Mouse (Mus musculus): ENCODE measurements around the gene Sorbs2. TPM values are rescaled to one million over a fixed set of nuclear protein-coding genes. Genes with fewer than 3 reads are reported as not detected.
"Not testable (repeated sequence)": the region's sequence is repeated elsewhere in the genome, so short reads cannot be mapped to it uniquely, and the experiment has no call there.

The Sorbs2 gene
- polyA plus RNA-seq, 1 experiment from 2014 or later, result 31.8 TPM

DNA sequence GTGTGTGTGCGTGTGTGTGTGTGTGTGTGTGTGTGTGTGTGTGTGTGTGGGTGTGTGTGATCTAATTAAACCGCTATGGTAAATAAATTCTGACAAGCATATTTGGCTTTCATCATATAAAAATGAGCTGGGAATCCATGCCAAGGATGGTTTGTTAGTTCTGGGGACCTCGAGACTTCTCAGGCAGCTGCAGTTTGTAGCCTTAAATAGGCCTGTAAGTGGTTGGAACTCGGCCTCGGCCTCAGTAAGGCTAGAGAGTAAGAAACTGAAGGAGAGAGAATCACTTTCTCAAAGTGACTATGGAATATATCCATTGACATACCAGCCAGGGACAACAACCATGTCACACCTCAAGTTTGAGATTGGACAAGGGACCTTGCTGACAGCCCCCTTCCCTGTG is 314.1 kb downstream of the Sorbs2 start:
- Histone ChIP-seq H3K4me3 (no peak overlapping the region), H3K4me2 (replicated peaks) (no peak overlapping the region), H3K9me3 (no peaks in the 10 kb centered on the region), H3K27me3 (no peaks in the 10 kb centered on the region), H3K36me3 (no peaks in the 10 kb centered on the region), H3K27ac (no peak overlapping the region), H3K4me1 (no peaks in the 10 kb centered on the region), H3K9ac (no peak overlapping the region)
- no peak for ATAC-seq (ENCODE audit: insufficient number of reproducible peaks, insufficient read depth, low FRiP score, low TSS enrichment)
- 75% methylated on average over 5 of the region's 5 CpGs for WGBS

- Histone ChIP-seq H3K27me3 (no peaks in the 10 kb centered on the region), H3K9ac (no peak overlapping the region), H3K36me3 (no peaks in the 10 kb centered on the region), H3K4me2 (replicated peaks) (no peak overlapping the region), H3K4me3 (no peak overlapping the region), H3K9me3 (no peaks in the 10 kb centered on the region), H3K4me1 (no peaks in the 10 kb centered on the region), H3K27ac (no peak overlapping the region)
- ATAC-seq (ENCODE audit: insufficient number of reproducible peaks, insufficient read depth, low FRiP score, low TSS enrichment), result no peak
- WGBS, result 88% methylated on average over 2 of the region's 2 CpGs
Measured at GRCm38 (mm10) chr8:45829985-45830548, 322.5 kb downstream of the Sorbs2 start.

GRCm38 (mm10) chr8:45833896-45834295 is 326.3 kb downstream of the Sorbs2 start:
- no peaks in the 10 kb centered on the region for H3K27me3 ChIP-seq
- no peak overlapping the region for H3K4me2 ChIP-seq (replicated peaks)
- H3K9me3 ChIP-seq, result no peaks in the 10 kb centered on the region
- no peak overlapping the region for H3K4me3 ChIP-seq
- H3K9ac ChIP-seq, result no peak overlapping the region
- no peaks in the 10 kb centered on the region for H3K4me1 ChIP-seq
- no peak for ATAC-seq (ENCODE audit: insufficient number of reproducible peaks, insufficient read depth, low FRiP score, low TSS enrichment)
- no peak overlapping the region for H3K27ac ChIP-seq
- 58% methylated on average over 2 of the region's 2 CpGs for WGBS
- no peaks in the 10 kb centered on the region for H3K36me3 ChIP-seq

- H3K27ac ChIP-seq, result no peak overlapping the region
- H3K4me2 ChIP-seq (replicated peaks), result no peak overlapping the region
- H3K27me3 ChIP-seq, result no peaks in the 10 kb centered on the region
- H3K4me1 ChIP-seq, result no peaks in the 10 kb centered on the region; the same call in 1 of the 2 replicates
- H3K36me3 ChIP-seq, result no peaks in the 10 kb centered on the region
- H3K4me3 ChIP-seq, result no peak overlapping the region
- ATAC-seq (ENCODE audit: insufficient number of reproducible peaks, insufficient read depth, low FRiP score, low TSS enrichment), result no peak
- 81% methylated on average over 5 of the region's 5 CpGs for WGBS
- no peaks in the 10 kb centered on the region for H3K9me3 ChIP-seq
- no peak overlapping the region for H3K9ac ChIP-seq
Measured at GRCm38 (mm10) chr8:45843306-45843705, 335.7 kb downstream of the Sorbs2 start.

- no peaks in the 10 kb centered on the region for H3K36me3 ChIP-seq
- no peak for ATAC-seq (ENCODE audit: insufficient number of reproducible peaks, insufficient read depth, low FRiP score, low TSS enrichment)
- 63% methylated on average over 6 of the region's 6 CpGs for WGBS
Measured at GRCm38 (mm10) chr8:45844097-45844885, 336.7 kb downstream of the Sorbs2 start.

DNA sequence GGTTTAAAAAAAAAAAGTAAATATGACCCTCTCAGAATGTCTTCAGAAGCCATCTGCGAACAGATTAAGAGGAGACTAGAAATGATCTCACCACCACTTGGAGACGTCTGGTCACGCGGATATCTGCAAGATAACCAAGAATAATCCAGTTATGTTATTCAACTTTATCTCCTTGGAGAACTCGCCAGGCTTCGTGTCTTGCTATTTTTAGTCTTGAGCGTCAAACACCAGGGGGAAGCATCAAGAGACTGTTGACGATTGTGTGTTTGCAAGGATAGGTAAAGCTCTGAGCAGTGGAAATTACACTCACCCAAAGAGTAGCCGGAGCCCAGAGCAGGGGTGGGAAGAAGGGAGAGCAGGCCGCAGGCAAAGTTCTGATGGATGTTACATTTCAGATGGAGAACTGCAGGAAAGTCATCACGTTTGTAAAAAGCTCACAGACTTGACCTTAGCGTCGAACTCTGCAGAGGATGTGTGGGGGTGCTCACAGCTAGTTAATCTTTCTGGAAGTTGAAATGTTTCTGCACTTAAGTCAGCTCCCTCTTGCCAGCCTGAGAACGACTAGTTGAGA is 337.4 kb downstream of the Sorbs2 start:
- Histone ChIP-seq H3K27me3 (no peaks in the 10 kb centered on the region), H3K9ac (no peak overlapping the region), H3K4me1 (no peaks in the 10 kb centered on the region; the same call in 1 of the 2 replicates), H3K36me3 (no peaks in the 10 kb centered on the region), H3K4me3 (no peak overlapping the region), H3K27ac (no peak overlapping the region), H3K9me3 (no peaks in the 10 kb centered on the region), H3K4me2 (replicated peaks) (no peak overlapping the region)
- no peak for ATAC-seq (ENCODE audit: insufficient number of reproducible peaks, insufficient read depth, low FRiP score, low TSS enrichment)
- 70% methylated on average over 14 of the region's 14 CpGs for WGBS

More at GRCm38 (mm10) chr8:45844097-45844885, 336.7 kb downstream of the Sorbs2 start:
- no peak overlapping the region for H3K4me3 ChIP-seq
- no peaks in the 10 kb centered on the region for H3K27me3 ChIP-seq
- H3K9me3 ChIP-seq, result no peaks in the 10 kb centered on the region
- no peaks in the 10 kb centered on the region; the same call in 1 of the 2 replicates for H3K4me1 ChIP-seq
- no peak overlapping the region for H3K9ac ChIP-seq
- H3K27ac ChIP-seq, result no peak overlapping the region
- H3K4me2 ChIP-seq (replicated peaks), result no peak overlapping the region

DNA sequence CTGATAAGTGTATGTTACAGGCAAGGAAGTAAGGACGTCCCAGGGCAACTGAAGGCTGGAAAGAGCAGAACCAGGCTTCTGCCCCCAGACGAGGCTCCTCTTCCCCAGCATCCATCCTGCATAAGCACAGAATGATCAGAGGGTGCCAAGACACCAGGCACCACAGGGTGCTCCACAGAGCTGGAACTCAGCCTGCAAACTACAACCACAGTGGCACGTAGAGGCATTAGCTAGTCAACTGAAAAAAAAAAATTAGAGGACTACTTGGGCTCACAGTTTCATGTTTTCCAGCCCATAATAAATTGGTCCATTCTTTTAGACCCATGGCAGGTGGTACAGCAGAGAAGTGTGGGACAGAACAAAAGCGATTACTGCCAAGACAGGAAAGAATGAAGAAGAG is 338.3 kb downstream of the Sorbs2 start:
- H3K27me3 ChIP-seq, result no peaks in the 10 kb centered on the region
- H3K4me3 ChIP-seq, result no peak overlapping the region
- 74% methylated on average over 4 of the region's 4 CpGs for WGBS
- H3K4me1 ChIP-seq, result no peaks in the 10 kb centered on the region
- no peak for ATAC-seq (ENCODE audit: insufficient number of reproducible peaks, insufficient read depth, low FRiP score, low TSS enrichment)
- no peaks in the 10 kb centered on the region for H3K9me3 ChIP-seq
- H3K27ac ChIP-seq, result no peak overlapping the region
- H3K4me2 ChIP-seq (replicated peaks), result no peak overlapping the region
- H3K36me3 ChIP-seq, result no peaks in the 10 kb centered on the region
- no peak overlapping the region for H3K9ac ChIP-seq

DNA sequence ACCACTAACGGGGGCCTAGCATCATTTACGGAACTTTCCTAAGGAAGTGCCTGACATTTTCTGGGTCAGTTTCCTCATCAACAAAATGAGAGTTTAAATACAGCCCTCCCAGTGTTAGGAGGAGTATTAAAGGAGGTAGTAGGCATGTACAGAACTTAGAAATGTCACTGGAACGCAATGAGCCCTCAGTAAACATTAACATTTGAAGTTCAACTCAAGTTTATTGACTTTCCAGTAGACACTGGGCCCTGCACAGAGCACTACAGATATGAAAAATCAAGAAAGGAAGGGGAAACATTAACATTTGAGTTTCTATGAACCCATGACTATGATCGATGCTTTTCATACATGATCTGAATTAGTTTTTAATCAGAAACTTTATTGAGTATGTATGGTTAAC is 347.5 kb downstream of the Sorbs2 start:
- Histone ChIP-seq H3K9me3 (no peaks in the 10 kb centered on the region), H3K9ac (no peak overlapping the region), H3K4me1 (peaks cover 9% of the 10 kb centered on the region), H3K27ac (no peak overlapping the region), H3K36me3 (no peaks in the 10 kb centered on the region), H3K27me3 (no peaks in the 10 kb centered on the region), H3K4me3 (no peak overlapping the region), H3K4me2 (replicated peaks) (no peak overlapping the region)
- ATAC-seq (ENCODE audit: insufficient number of reproducible peaks, insufficient read depth, low FRiP score, low TSS enrichment), result no peak
- 93% methylated on average over 4 of the region's 4 CpGs for WGBS

- H3K9me3 ChIP-seq, result no peaks in the 10 kb centered on the region
- whole genome bisulfite sequencing, result 20% methylated on average over 5 of the region's 5 CpGs
- no peak overlapping the region for H3K4me3 ChIP-seq
- no peaks in the 10 kb centered on the region for H3K27me3 ChIP-seq
- H3K4me1 ChIP-seq, result peaks cover 9% of the 10 kb centered on the region
- no peaks in the 10 kb centered on the region for H3K36me3 ChIP-seq
- H3K27ac ChIP-seq, result no peak overlapping the region
- no peak for ATAC-seq (ENCODE audit: insufficient number of reproducible peaks, insufficient read depth, low FRiP score, low TSS enrichment)
- H3K9ac ChIP-seq, result no peak overlapping the region
- no peak overlapping the region for H3K4me2 ChIP-seq (replicated peaks)
Measured at GRCm38 (mm10) chr8:45857734-45858133, 350.1 kb downstream of the Sorbs2 start.

- Histone ChIP-seq H3K9me3 (no peaks in the 10 kb centered on the region), H3K9ac (no peak overlapping the region), H3K4me2 (replicated peaks) (no peak overlapping the region), H3K27me3 (no peaks in the 10 kb centered on the region), H3K27ac (no peak overlapping the region), H3K4me1 (peaks cover 9% of the 10 kb centered on the region), H3K36me3 (no peaks in the 10 kb centered on the region), H3K4me3 (no peak overlapping the region)
- 19% methylated on average over 9 of the region's 9 CpGs for WGBS
- no peak; the same call in 1 of the 2 replicates for ATAC-seq (ENCODE audit: insufficient number of reproducible peaks, insufficient read depth, low FRiP score, low TSS enrichment)
Measured at GRCm38 (mm10) chr8:45858391-45858790, 350.8 kb downstream of the Sorbs2 start.

GRCm38 (mm10) chr8:45871587-45871986 is 364.0 kb downstream of the Sorbs2 start:
- not testable (repeated sequence) for H3K9me3 ChIP-seq; H3K27ac ChIP-seq; H3K27me3 ChIP-seq; H3K4me3 ChIP-seq; H3K9ac ChIP-seq; ATAC-seq (ENCODE audit: insufficient number of reproducible peaks, insufficient read depth, low FRiP score, low TSS enrichment); H3K36me3 ChIP-seq; H3K4me2 ChIP-seq (replicated peaks)
- WGBS, result 79% methylated on average over 11 of the region's 11 CpGs
- H3K4me1 ChIP-seq, result peaks cover 14% of the 10 kb centered on the region; the same call in 1 of the 2 replicates

GRCm38 (mm10) chr8:45872077-45872476 is 364.5 kb downstream of the Sorbs2 start:
- H3K9ac ChIP-seq, result no peak overlapping the region
- no peak overlapping the region for H3K4me2 ChIP-seq (replicated peaks)
- H3K4me1 ChIP-seq, result peaks cover 14% of the 10 kb centered on the region; the same call in 1 of the 2 replicates
- WGBS, result 47% methylated on average over 7 of the region's 7 CpGs
- H3K36me3 ChIP-seq, result no peaks in the 10 kb centered on the region
- H3K4me3 ChIP-seq, result no peak overlapping the region
- no peaks in the 10 kb centered on the region for H3K9me3 ChIP-seq
- no peak overlapping the region for H3K27ac ChIP-seq
- ATAC-seq (ENCODE audit: insufficient number of reproducible peaks, insufficient read depth, low FRiP score, low TSS enrichment), result no peak
- H3K27me3 ChIP-seq, result no peaks in the 10 kb centered on the region

Data from embryonic facial prominence, embryonic 12.5 days (tissue).